Mouse (Mus musculus) liver (tissue): ENCODE measurements around the gene Zfp689.
"Not testable (repeated sequence)": the region's sequence is repeated elsewhere in the genome, so short reads cannot be mapped to it uniquely, and the experiment has no call there.

Experiments
- DNase-seq: peaks from one replicate; pipeline ENCODE4 v3.0.0-alpha.2; 2020; ENCODE audit warnings: mixed read lengths

The Zfp689 gene

GRCm38 (mm10) chr7:127470011-127470715 is 21.2 kb upstream of the Zfp689 start:
- peak; percentile 51 for DNase-seq

DNA sequence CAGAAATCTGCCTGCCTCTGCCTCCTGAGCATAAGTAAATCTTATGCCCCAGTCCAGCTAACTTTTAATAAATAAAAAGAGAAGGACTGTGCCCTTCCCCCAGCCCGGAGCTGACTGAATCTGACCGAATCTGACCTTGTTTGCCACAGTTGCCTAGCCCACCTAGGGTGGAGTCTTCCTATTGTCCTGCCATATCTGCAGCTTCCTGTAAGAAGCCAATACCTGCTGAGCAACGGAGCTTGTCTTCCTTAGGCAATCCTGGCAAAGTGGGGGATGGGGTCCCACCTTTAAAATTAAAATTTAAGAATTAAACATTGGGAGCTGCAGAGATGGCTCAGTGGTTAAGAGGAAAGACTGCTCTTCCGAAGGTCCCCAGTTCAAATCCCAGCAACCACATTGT is 17.6 kb upstream of the Zfp689 start:
- no peak for DNase-seq

DNA sequence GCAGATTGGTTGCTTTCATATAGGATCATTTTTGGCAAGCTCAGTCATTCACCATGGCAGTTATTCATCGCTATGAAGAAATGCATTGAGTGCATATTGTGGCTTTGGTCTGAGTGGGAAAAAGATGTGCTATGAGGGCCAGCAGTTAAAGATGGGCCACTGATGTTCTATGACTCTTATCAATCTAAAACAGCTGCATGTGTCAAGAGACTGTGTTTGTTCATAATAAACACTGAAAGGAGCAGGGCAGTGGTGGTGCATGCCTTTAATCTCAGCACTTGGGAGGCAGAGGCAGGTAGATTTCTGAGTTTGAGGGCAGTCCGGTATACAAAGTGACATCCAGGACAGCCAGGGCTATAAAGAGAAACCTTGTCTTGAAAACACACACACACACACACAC is 16.7 kb upstream of the Zfp689 start:
- DNase-seq, result not testable (repeated sequence)

DNA sequence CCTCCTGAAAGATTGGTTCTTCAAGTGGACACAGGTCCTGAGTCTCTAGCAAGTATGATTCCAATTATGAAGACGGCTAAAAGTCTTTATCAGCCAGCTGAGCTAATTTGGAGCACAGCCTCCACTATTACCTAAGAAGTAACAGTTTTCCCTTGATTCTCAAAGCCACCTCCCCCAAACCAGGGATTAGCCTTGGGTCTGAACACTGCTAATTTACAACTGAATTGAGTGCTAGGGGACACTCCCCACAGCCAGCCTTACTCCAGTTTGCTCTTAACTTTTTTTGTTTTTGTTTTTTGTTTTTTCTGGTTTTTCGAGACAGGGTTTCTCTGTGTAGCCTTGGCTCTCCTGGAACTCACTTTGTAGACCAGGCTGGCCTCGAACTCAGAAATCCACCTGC is 16.2 kb upstream of the Zfp689 start:
- no peak for DNase-seq

GRCm38 (mm10) chr7:127459311-127459710 is 10.4 kb upstream of the Zfp689 start, which contains the start of gene Prr14:
Prr14 (plus strand) TSS chr7:127459611.
- not testable (repeated sequence) for DNase-seq

GRCm38 (mm10) chr7:127458371-127459122 is 9.6 kb upstream of the Zfp689 start:
- not testable (repeated sequence) for DNase-seq

DNA sequence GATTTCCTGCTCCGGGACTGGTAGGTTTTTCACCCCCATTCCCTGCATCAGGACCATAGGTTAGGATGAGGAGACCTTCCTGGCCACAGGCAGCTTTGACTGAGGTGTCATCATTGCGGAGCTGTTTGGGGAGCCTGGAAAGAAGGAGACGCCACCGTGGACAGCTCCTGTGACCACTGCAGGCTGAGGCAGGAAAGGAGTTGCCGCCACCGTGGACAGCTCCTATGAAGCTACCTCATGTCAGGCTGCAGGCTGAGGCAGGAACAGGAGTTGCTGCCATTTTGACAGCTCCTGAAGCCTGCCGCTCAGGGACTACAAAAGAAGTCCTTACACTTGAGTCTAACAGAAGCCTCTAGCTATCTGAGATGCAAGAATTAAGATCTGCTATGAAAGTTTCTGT is 5.9 kb upstream of the Zfp689 start:
- DNase-seq, result no peak

GRCm38 (mm10) chr7:127453056-127453455 is 4.1 kb upstream of the Zfp689 start:
- no peak for DNase-seq

- DNase-seq, result no peak
Observed at GRCm38 (mm10) chr7:127449966-127450365, 1.0 kb upstream of the Zfp689 start.

GRCm38 (mm10) chr7:127443976-127444375 is 5.0 kb downstream of the Zfp689 start:
- no peak for DNase-seq

DNA sequence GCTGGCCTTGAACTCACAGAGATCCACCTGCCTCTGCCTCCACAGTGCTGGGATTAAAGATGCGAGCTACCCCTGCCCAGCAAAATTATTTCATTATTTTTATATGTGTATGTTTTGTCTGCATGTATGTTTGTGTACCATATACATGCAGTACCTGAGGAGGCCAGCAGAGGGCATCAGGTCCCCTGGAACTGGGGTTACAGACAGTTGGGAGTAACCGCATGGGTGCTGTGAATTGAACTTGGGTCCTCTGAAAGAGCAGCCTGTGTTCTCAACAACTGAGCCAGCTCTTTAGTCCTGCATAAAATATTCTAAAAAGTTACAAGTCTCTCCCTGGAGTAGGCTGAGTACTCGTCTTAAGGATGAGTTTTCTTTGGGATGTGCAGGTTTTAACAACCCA is 11.2 kb downstream of the Zfp689 start:
- DNase-seq, result peak; percentile 42

DNA sequence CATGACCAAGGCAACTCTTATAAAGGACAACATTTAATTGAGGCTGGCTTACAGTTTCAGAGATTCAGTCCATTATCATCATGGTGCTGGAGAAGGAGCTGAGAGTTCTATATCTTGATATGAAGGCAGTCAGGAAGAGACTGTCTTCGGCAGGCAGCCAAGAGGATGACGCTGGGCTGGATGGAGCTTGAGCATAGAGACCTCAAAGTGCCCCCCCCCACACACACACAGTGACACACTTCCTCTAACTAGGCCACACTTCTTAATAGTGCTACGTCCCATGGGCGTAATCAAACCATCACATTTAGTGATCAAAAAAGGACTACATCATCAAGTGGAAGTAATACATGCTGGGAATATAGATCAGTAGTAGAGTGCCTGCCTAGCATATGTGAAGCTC is 13.8 kb downstream of the Zfp689 start:
- DNase-seq, result no peak

- DNase-seq, result no peak
Observed at GRCm38 (mm10) chr7:127426354-127426753, 22.6 kb downstream of the Zfp689 start.

- DNase-seq, result no peak
Observed at GRCm38 (mm10) chr7:127425911-127426310, 23.0 kb downstream of the Zfp689 start.

GRCm38 (mm10) chr7:127425291-127425690 is 23.7 kb downstream of the Zfp689 start:
- DNase-seq, result no peak

GRCm38 (mm10) chr7:127422247-127422646 is 26.7 kb downstream of the Zfp689 start:
- DNase-seq, result peak; percentile 48

DNA sequence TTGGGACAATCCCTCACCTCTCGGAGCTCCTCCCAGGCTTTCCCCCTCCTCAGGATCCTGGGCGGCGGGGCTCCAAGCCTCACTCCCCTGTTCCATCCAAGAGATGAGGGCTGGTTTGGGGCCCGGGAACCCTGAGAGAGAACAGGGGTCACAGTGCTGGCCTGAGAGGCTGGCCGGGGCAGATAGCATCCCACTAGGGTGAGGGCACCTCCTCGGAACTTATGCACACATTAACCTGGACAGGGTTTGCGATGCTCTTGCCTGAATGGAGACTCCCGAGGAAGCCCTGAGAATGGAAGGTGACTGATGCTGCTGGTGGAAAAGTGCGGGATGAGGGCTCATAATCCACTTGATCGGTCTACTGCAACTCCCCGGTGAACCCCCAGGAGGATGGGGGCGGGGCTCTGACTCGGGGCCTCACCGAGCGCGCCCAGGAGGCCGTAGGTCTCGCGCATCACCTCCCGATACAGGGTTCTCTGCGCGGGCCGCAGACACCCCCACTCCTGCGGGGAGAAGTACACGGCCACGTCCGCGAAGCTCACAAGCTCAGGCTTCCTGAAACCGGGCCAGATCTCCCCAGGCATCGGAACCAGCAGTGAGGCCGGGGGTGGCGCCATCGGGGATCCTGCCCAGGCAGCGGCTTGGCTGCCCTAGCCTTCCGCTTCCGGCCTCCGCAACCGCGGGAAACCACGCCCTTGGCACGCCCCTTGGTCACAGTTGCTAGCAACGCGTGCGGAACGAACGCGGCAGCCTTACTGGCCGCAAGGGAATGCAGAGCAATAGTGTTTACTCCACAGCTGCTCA is 27.4 kb downstream of the Zfp689 start, which contains the start of gene Zfp688:
TSS of gene Zfp688 (minus strand) at position 681 of the 804 bp plus-strand sequence.
- DNase-seq, result peak; percentile 94

GRCm38 (mm10) chr7:127411418-127411817 is 37.5 kb downstream of the Zfp689 start:
- DNase-seq, result no peak

GRCm38 (mm10) chr7:127406002-127406987 is 42.7 kb downstream of the Zfp689 start, which contains the start of gene Zfp764:
Zfp764 (minus strand) TSS chr7:127406822.
- DNase-seq, result peak; percentile 74

DNA sequence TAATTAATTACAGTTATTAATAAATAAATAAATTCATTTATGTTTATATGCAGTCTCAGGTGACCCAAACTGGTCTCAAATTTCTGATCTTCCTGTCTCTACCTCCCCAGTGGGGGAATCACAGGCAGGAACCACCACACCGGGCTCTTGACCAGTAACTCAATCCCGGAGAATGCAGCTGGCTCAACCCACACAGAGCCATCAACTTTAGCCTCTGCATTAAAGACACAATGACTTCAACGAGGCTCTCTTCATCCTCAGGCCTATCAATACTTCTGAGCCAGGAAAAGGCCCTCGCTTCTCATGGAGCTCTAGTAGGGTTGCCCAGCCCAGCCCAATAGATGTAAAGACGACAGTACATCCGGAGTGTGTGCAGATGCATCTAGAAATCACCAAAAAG is 44.9 kb downstream of the Zfp689 start:
- not testable (repeated sequence) for DNase-seq

DNA sequence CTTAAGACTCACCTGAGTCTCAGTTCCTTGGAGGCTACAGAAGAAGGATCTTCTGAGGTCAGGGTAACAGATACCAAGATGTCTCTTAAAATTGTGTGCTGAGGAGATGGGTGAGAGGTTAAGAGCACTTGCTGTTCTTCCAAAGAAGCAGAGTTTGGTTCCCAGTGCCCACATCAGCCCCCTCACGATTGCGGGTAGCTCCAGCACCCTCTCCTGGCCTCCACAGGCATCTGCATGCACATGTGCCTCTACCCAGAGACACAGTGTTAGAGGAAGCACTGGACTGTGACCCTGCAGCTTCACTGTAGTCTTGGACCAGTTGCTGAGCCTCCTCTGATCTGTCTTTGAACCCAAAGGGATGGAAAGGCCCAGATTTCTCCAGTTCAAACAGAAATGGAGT is 46.0 kb downstream of the Zfp689 start:
- DNase-seq, result no peak

- DNase-seq, result no peak
Observed at GRCm38 (mm10) chr7:127400355-127400754, 48.6 kb downstream of the Zfp689 start.
